Mouse (Mus musculus) right cerebral cortex, adult 2 months (tissue): ENCODE measurements around the gene Olfr709-ps1.
"Not testable (repeated sequence)": the region's sequence is repeated elsewhere in the genome, so short reads cannot be mapped to it uniquely, and the experiment has no call there.

Source experiments
- DNase-seq, 2 experiments: peaks; one replicate each; pipeline ENCODE4 v3.0.0; 2021 to 2022; ENCODE audit warnings: low spot score in 2 of 2

The Olfr709-ps1 gene

DNA sequence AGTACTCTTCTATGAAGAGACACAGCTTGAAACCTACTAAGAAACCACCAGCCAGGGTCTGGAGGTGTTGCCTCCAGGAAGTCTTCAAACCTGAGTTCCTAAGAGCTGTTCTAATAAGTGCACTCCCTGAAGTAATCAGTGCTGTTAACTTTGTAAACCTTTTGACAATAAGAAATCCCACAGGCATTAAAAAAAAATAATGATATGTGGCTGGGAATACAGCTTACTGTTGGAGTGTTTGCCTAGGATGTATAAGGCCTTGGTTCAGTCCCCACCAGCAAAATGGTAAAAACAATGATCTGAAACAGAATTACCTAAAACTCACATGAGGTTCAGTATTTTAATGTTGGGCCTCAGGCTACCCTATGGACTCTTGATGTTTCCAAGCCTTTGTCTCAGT lies at the start of gene Olfr709-ps1:
Gene Olfr709-ps1, minus strand, starts transcription at position 101 of the 400 bp plus-strand sequence.
- no peak for DNase-seq

DNA sequence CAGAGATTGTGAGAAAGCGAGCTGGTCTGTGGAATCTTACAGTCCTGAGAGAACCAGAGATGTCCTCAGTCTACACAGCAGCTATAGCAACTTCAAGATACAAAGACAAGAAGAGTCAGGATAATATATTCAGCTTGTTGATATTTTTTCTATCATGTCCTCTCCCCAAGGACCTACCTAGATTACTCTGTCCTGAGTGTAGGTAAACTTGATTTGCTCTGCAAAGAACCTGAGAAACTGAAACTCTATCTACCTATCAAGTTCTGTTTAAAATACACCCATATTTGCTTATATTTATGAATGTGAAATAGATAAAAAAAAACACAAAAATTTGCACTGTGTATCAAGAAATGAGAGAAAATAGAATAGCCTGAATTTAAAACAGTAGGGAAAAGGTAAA lies 43.3 kb upstream of the Olfr709-ps1 start, which contains the start of gene Olfr711:
Gene Olfr711, minus strand, starts transcription at position 101 of the 400 bp plus-strand sequence.
- no peak for DNase-seq

DNA sequence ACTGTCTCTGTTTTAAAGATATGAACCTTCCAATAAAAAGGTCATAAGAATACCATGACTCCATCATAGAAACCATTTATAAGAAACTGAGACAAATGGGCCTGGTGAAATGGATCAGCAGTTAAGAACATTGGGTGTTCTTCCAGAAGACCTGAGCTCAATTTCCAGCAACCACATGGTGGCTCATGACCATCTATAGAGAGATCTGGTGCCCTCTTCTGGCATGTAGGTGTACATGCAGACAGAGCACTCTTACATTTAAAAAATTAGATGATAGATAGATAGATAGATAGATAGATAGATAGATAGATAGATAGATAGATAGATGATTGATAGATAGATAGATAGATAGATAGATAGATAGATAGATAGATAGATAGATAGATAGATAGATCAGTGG lies 35.5 kb upstream of the Olfr709-ps1 start:
- not testable (repeated sequence) for DNase-seq

DNA sequence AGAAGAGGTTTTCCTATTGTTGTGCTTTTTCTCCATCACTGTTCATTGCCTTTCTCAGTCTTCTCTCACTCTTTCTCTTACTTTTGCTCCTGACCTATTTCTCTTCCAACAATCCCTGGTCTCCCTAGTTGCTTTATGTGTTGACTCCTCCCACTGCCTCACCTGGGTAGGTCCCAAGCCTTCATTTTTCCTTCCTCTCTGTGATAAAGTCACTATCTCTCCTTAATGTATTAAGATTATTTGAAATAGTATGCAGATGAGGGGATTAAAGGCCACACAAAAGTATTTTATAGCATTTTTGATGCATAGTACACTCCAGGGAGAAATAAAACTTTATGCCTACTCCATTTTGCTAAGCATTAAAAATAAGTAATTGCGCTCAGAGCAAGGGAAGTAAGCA lies 31.8 kb upstream of the Olfr709-ps1 start, which contains the start of gene Olfr6:
Gene Olfr6, minus strand, starts transcription at position 101 of the 400 bp plus-strand sequence.
- no peak for DNase-seq

DNA sequence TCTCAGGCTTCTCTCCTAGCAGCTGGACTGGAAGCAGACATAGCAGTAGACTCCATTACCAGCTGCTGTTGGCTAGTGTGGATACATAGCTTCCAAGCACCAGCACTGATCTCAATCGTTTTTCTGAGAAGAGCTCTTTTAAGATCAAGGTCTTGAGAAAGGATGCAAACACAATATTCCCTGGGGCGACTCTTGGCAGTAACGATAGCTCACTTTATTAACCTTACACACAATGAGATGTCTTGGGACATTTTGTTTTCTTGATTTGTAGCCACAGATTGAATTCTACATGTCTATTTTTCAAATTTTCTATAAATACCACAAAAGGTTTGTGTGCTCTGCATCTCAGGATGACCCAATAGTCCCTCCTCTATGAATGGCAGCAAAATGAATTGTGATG lies 16.2 kb upstream of the Olfr709-ps1 start, which contains the start of gene Olfr710:
Gene Olfr710, minus strand, starts transcription at position 101 of the 400 bp plus-strand sequence.
- DNase-seq: no peak

GRCm38 (mm10) chr7:106920961-106921360 lies 11.1 kb downstream of the Olfr709-ps1 start:
- not testable (repeated sequence) for DNase-seq

DNA sequence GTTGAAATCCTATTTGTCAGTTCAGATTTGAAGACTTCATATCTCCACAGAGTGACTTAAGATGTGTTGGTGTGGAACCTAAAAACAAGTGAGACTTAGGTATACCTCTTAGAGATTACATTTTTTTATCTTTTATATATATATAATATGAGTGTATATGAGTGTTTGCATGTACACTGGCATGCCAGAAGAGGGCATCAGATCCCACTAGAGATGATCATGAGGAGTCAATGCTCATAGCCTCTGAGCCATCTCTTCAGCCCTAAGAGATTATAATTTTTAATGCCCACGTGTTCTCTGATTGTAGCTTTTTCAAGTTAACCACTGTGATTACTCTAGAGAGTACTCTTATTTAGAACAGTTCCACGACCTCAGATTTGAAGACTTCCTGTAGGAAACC lies 24.3 kb downstream of the Olfr709-ps1 start, which contains the start of gene Olfr1532-ps1:
Gene Olfr1532-ps1, plus strand, starts transcription at position 326 of the 400 bp plus-strand sequence.
- no peak for DNase-seq

DNA sequence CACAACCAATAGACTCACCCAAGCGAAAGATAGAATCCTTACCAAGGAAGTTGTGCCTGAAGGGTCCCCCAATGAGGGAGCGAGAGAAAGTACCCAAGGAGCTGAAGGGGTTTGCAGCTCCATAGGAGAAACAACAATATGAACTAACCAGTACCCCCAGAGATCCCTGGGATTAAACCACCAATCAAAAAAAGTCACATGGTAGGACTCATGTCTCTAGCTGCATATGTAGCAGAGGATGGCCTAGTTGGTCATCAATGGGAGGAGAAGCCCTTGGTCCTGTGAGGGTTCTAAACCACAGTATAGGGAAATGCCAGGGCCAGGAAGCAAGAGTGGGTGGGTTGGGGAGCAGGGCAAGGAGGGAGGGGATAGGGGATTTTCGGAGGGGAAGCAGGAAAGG lies 30.9 kb downstream of the Olfr709-ps1 start, which contains the start of gene Olfr707:
Gene Olfr707, minus strand, starts transcription at position 101 of the 400 bp plus-strand sequence.
- not testable (repeated sequence) for DNase-seq

DNA sequence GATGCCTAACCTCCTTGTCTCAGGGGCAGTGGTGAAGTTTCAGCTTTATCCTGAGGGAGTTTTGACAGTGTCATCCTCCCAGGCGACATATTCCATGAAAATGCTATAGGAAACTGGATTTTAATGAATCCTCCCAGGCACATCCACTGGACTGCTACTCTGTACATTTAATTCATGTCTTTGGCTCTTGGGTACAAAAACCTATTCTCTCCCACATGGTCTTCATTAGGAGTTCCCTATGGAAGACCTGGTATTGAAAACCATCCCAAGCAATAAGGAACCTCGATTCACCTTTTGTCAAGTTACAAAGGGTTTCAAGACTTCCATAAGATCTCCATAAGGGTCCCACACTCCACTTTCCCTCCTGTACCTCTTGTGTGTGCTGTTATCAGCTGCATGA lies 44.0 kb downstream of the Olfr709-ps1 start, which contains the start of gene Olfr706:
Gene Olfr706, minus strand, starts transcription at position 101 of the 400 bp plus-strand sequence.
- DNase-seq: no peak

DNA sequence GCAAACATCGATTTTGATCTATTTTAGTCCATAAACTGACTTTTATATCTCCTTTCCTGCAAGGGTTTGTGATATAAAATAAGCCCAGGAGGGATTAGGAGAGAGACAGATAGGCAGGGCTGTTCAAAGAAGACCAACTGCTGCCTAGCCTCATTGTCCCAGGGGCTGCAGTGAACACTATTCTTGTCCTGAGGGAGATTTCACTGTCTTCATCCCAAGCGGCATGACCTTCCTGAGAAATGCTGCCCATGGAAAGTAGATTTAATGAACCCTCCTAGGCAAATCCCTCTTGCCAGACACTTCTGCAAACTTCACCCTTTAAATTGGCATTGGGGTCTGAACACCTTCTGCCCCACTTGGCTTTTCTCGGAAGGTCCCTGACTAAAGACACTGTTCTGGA lies 55.2 kb downstream of the Olfr709-ps1 start, which contains the start of gene Olfr705:
Gene Olfr705, minus strand, starts transcription at position 101 of the 400 bp plus-strand sequence.
- no peak for DNase-seq
